Mouse (Mus musculus) CH12.LX (cell line): ENCODE results near the gene Sestd1. TPM values are rescaled to one million over a fixed set of nuclear protein-coding genes. Genes with fewer than 3 reads are reported as not detected.

Experiments
- DNase-seq: peaks from one replicate; pipeline ENCODE4 v3.0.0-alpha.2; 2013; ENCODE audit errors: extremely low read depth
- H3K27ac ChIP-seq: 2 replicates; pipeline ENCODE4 v1.5.1; 2012; ENCODE audit warnings: low read depth, mild to moderate bottlenecking, control low read depth, moderate library complexity; ENCODE audit not compliant: insufficient read depth
- H3K27me3 ChIP-seq: replicated peaks from 2 replicates; pipeline ENCODE3; 2012; ENCODE audit warnings: inconsistent platforms
- H3K36me3 ChIP-seq, 2 experiments: replicated peaks in 1 of 2; 2 replicates each; pipeline versions ENCODE3 to v1.6.1; 2012; ENCODE audit warnings: inconsistent platforms in 1 of 2, low read length in 1 of 2, mild to moderate bottlenecking in 1 of 2, mixed read lengths in 1 of 2, moderate library complexity in 1 of 2; ENCODE audit not compliant: control insufficient read depth in 1 of 2, insufficient read depth in 1 of 2
- H3K4me1 ChIP-seq, 2 experiments: 2 replicates each; pipeline ENCODE4 v1.6.1; 2012; ENCODE audit warnings: inconsistent platforms in 1 of 2, moderate library complexity in 1 of 2; ENCODE audit not compliant: insufficient read depth in 2 of 2, control insufficient read depth in 1 of 2
- H3K4me2 ChIP-seq: 2 replicates; pipeline ENCODE4 v1.6.1; 2012; ENCODE audit warnings: low read depth, mild to moderate bottlenecking, control low read depth; ENCODE audit not compliant: poor library complexity, insufficient read depth, severe bottlenecking
- H3K4me3 ChIP-seq, 3 experiments: fragments of 150-350 bp in 1 of 3; sonication (generic) in 1 of 3; replicated peaks in 1 of 3; 2 replicates each; pipeline versions ENCODE3 to v1.5.1; 2011 to 2012; ENCODE audit warnings: low read depth in 2 of 3, low read length in 2 of 3, mild to moderate bottlenecking in 2 of 3, moderate library complexity in 2 of 3, control low read depth in 1 of 3, improper control_type of control experiment in 1 of 3, inconsistent platforms in 1 of 3, mixed read lengths in 1 of 3; ENCODE audit not compliant: poor library complexity in 1 of 3
- H3K79me2 ChIP-seq: replicated peaks from 2 replicates; pipeline ENCODE4 v1.6.1; 2012; ENCODE audit warnings: mild to moderate bottlenecking, moderate library complexity; ENCODE audit not compliant: control insufficient read depth, poor library complexity, insufficient read depth, severe bottlenecking; ENCODE audit errors: extremely low read depth
- H3K9ac ChIP-seq: 2 replicates; pipeline ENCODE4 v1.6.1; 2012; ENCODE audit warnings: low read depth, mild to moderate bottlenecking, control low read depth, moderate library complexity; ENCODE audit not compliant: insufficient read depth
- H3K9me3 ChIP-seq: replicated peaks from 2 replicates; pipeline ENCODE3; 2012; ENCODE audit warnings: low read length, inconsistent platforms, mixed read lengths
- BHLHE40 ChIP-seq: IDR thresholded peaks from 2 replicates; pipeline ENCODE4 v1.6.1; 2011; ENCODE audit warnings: mild to moderate bottlenecking, low read depth, low read length, improper control_type of control experiment
- CHD2 ChIP-seq: IDR thresholded peaks from 2 replicates; pipeline ENCODE4 v1.6.1; 2011; ENCODE audit warnings: low read length, improper control_type of control experiment
- CTCF ChIP-seq, 2 experiments: IDR thresholded peaks in 1 of 2; conservative IDR thresholded peaks in 1 of 2; 2 replicates each; pipeline ENCODE4 v1.5.1; 2011 to 2012; ENCODE audit warnings: low read depth in 2 of 2, low read length in 2 of 2, improper control_type of control experiment in 1 of 2, inconsistent platforms in 1 of 2, mild to moderate bottlenecking in 1 of 2, moderate library complexity in 1 of 2
- E2F4 ChIP-seq: IDR thresholded peaks from 2 replicates; pipeline ENCODE4 v1.6.1; 2011; ENCODE audit warnings: low read depth, low read length, improper control_type of control experiment; ENCODE audit not compliant: insufficient replicate concordance
- ELF1 ChIP-seq: IDR thresholded peaks from 2 replicates; pipeline ENCODE4 v1.6.1; 2014; ENCODE audit warnings: low read depth, mild to moderate bottlenecking, inconsistent platforms, low read length, improper control_type of control experiment
- ETS1 ChIP-seq: conservative IDR thresholded peaks from 2 replicates; pipeline ENCODE4 v1.6.1; 2012; ENCODE audit warnings: low read depth, mild to moderate bottlenecking, inconsistent platforms, low read length, improper control_type of control experiment, moderate library complexity
- GABPA ChIP-seq: IDR thresholded peaks from 2 replicates; pipeline ENCODE4 v1.6.1; 2012; ENCODE audit warnings: low read depth, low read length, improper control_type of control experiment, inconsistent platforms; ENCODE audit not compliant: insufficient replicate concordance
- HCFC1 ChIP-seq: IDR thresholded peaks from 2 replicates; pipeline ENCODE4 v1.6.1; 2012; ENCODE audit warnings: low read depth, mild to moderate bottlenecking, inconsistent platforms, low read length, improper control_type of control experiment
- JUND ChIP-seq: conservative IDR thresholded peaks from 2 replicates; pipeline ENCODE4 v1.6.1; 2011; ENCODE audit warnings: low read depth, low read length, improper control_type of control experiment
- KAT2A ChIP-seq: IDR thresholded peaks from 2 replicates; pipeline ENCODE4 v1.6.1; 2012; ENCODE audit warnings: low read length, improper control_type of control experiment, inconsistent platforms; ENCODE audit not compliant: insufficient replicate concordance
- MAX ChIP-seq: IDR thresholded peaks from 2 replicates; pipeline ENCODE4 v1.6.1; 2011; ENCODE audit warnings: low read length, improper control_type of control experiment
- MAZ ChIP-seq: IDR thresholded peaks from 2 replicates; pipeline ENCODE4 v1.6.1; 2012; ENCODE audit warnings: low read depth, mild to moderate bottlenecking, inconsistent platforms, low read length, improper control_type of control experiment, moderate library complexity
- MYC ChIP-seq: IDR thresholded peaks from 2 replicates; pipeline ENCODE4 v1.6.1; 2011; ENCODE audit warnings: low read depth, mild to moderate bottlenecking, improper control_type of control experiment, low read length
- NELFE ChIP-seq: IDR thresholded peaks from 2 replicates; pipeline ENCODE4 v1.6.1; 2011; ENCODE audit warnings: low read depth, low read length, improper control_type of control experiment
- PAX5 ChIP-seq: IDR thresholded peaks from 2 replicates; pipeline ENCODE4 v1.6.1; 2012; ENCODE audit warnings: low read length, inconsistent platforms, mixed read lengths
- POLR2AphosphoS2 ChIP-seq: IDR thresholded peaks from 2 replicates; pipeline ENCODE4 v1.6.1; 2011; ENCODE audit warnings: low read depth, low read length, improper control_type of control experiment
- RAD21 ChIP-seq: IDR thresholded peaks from 2 replicates; pipeline ENCODE4 v1.6.1; 2011; ENCODE audit warnings: low read depth, mild to moderate bottlenecking, low read length, improper control_type of control experiment, moderate library complexity
- RCOR1 ChIP-seq: conservative IDR thresholded peaks from 2 replicates; pipeline ENCODE4 v1.6.1; 2012; ENCODE audit warnings: low read depth, mild to moderate bottlenecking, inconsistent platforms, low read length, improper control_type of control experiment
- SIN3A ChIP-seq: IDR thresholded peaks from 2 replicates; pipeline ENCODE4 v1.6.1; 2012; ENCODE audit warnings: low read length, improper control_type of control experiment, inconsistent platforms
- TBP ChIP-seq: conservative IDR thresholded peaks from 2 replicates; pipeline ENCODE4 v1.6.1; 2011; ENCODE audit warnings: low read depth, low read length, improper control_type of control experiment
- UBTF ChIP-seq: IDR thresholded peaks from 2 replicates; pipeline ENCODE4 v1.6.1; 2012; ENCODE audit warnings: low read depth, mild to moderate bottlenecking, inconsistent platforms, low read length, improper control_type of control experiment, moderate library complexity
- USF1 ChIP-seq: IDR thresholded peaks from 2 replicates; pipeline ENCODE4 v1.6.1; 2014; ENCODE audit warnings: low read depth, mild to moderate bottlenecking, inconsistent platforms, low read length, improper control_type of control experiment
- ZMIZ1 ChIP-seq: IDR thresholded peaks from 2 replicates; pipeline ENCODE4 v1.6.1; 2012; ENCODE audit warnings: low read depth, mild to moderate bottlenecking, inconsistent platforms, low read length, improper control_type of control experiment
- dilution Hi-C: fragments of 300-500 bp; cut with MboI; formaldehyde crosslinking; loops from 2 replicates; pipeline ENCODE4 v1.14.3; 2020; ENCODE audit warnings: low sequenced_read_pairs; ENCODE audit not compliant: extremely low pct_unique_long_range_greater_than_20kb, extremely low pct_ligation_motif_present
- in situ Hi-C: fragments of 300-500 bp; cut with MboI; formaldehyde crosslinking; loops from 3 replicates; pipeline ENCODE4 v1.14.3; 2019; ENCODE audit warnings: low sequenced_read_pairs, low pct_ligation_motif_present, low pct_unique_long_range_greater_than_20kb, mixed read lengths
- polyA plus RNA-seq: library from polyadenylated mRNA; unstranded; fragments of >175 nt; gene quantifications from 2 replicates; pipeline ENCODE4 v1.2.1, GENCODE M21; 2012; ENCODE audit warnings: low read depth; ENCODE audit not compliant: insufficient read length
- total RNA-seq, 2 experiments: library from RNA; depleted of rRNA; stranded (reverse); fragments of 300-350 nt in 1 of 2; fragments of >200 nt in 1 of 2; gene quantifications; 2 replicates each; pipeline ENCODE4 v1.2.3; 2012 to 2014

Gene Sestd1
- total and polyA plus RNA-seq, 3 experiments, result not detected

GRCm38 (mm10) chr2:77235896-77236295 is 44.5 kb downstream of the Sestd1 start:
- Histone ChIP-seq H3K4me1 (no peaks in the 10 kb centered on the region), H3K36me3 (no peaks in the 10 kb centered on the region), H3K27me3 (no peaks in the 10 kb centered on the region), H3K9ac (no peak overlapping the region), H3K4me2 (no peak overlapping the region), H3K4me3 (no peak overlapping the region), H3K27ac (no peak overlapping the region)
- TF ChIP-seq CTCF (conservative IDR thresholded peaks at IDR 0.05 in 1 of 2, IDR thresholded peaks at IDR 0.05 in 1 of 2; ENCODE audit: low read depth in 2 of 2, low read length in 2 of 2), result no peak
- no peak for TF ChIP-seq MAZ
- no peak for TF ChIP-seq E2F4
- TF ChIP-seq SIN3A, result no peak
- TF ChIP-seq ELF1, result no peak
- no peak for TF ChIP-seq POLR2AphosphoS2
- no peak for TF ChIP-seq USF1
- TF ChIP-seq GABPA, result no peak
- TF ChIP-seq, all 38 proteins: peak for 0
- in situ Hi-C loops (no loop called here), dilution Hi-C loops (no loop called here)
- peaks cover 71% of the 10 kb centered on the region for H3K9me3 ChIP-seq
- H3K79me2 ChIP-seq, result no peaks in the 10 kb centered on the region
- no peak for DNase-seq

- H3K4me3 ChIP-seq, result no peak overlapping the region
- peaks cover 54% of the 10 kb centered on the region for H3K9me3 ChIP-seq
- H3K27me3 ChIP-seq, result no peaks in the 10 kb centered on the region
- H3K4me2 ChIP-seq, result no peak overlapping the region
- no peaks in the 10 kb centered on the region for H3K36me3 ChIP-seq
- dilution Hi-C loops (no loop called here), in situ Hi-C loops (no loop called here)
- no peak for DNase-seq
- no peak overlapping the region for H3K9ac ChIP-seq
- no peaks in the 10 kb centered on the region for H3K4me1 ChIP-seq
- no peak overlapping the region for H3K27ac ChIP-seq
- H3K79me2 ChIP-seq, result no peaks in the 10 kb centered on the region
- no peak for TF ChIP-seq NELFE
- no peak for TF ChIP-seq MAX
- no peak for TF ChIP-seq ZMIZ1
- no peak for TF ChIP-seq KAT2A
- TF ChIP-seq CHD2, result no peak
- TF ChIP-seq JUND, result no peak
- no peak for TF ChIP-seq TBP
- TF ChIP-seq UBTF, result no peak
- TF ChIP-seq RCOR1, result no peak
- TF ChIP-seq MYC, result no peak
- no peak for TF ChIP-seq PAX5
- no peak for TF ChIP-seq MAZ
- no peak for TF ChIP-seq BHLHE40
- no peak for TF ChIP-seq ELF1
- TF ChIP-seq ETS1, result no peak
- TF ChIP-seq HCFC1, result no peak
- no peak for TF ChIP-seq E2F4
- TF ChIP-seq CTCF (conservative IDR thresholded peaks at IDR 0.05 in 1 of 2, IDR thresholded peaks at IDR 0.05 in 1 of 2; ENCODE audit: low read depth in 2 of 2, low read length in 2 of 2), result no peak
- no peak for TF ChIP-seq POLR2AphosphoS2
- no peak for TF ChIP-seq RAD21
These were observed 47.8 kb downstream of the Sestd1 start for GRCm38 (mm10) chr2:77232604-77233003.
